Mouse (Mus musculus): ENCODE results near the gene Cdk2.
A peak's percentile ranks its signal among the peaks of the same experiment; 100 is the strongest.

DNA sequence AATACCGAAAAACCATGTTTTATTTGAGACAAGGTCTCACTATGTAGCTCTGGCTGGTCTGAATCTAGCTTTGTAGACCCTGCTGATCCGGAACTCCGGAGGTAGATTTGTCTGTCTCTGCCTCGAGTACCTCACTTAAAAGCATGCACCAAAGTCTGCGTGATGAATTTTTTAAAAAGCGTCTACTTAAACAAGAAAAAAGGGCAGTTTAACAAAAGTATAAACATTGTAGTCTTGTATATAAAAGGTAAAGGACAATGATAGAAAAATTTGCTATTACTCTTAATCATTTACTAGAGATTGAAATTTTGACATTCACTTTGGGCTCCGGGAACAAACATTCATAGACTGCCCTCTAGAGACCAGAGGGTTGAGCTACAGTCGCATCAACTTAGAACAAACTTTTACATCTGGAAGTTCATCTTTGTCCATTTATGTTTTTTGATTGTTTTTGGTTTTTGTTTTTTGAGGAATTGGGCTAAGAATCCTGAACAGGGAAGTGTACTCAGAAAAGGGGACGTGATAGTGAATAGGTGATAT is 30.3 kb downstream of the Cdk2 start:
- TF ChIP-seq CTCF (IDR thresholded peaks at IDR 0.05; ENCODE audit: extremely low read depth, insufficient read depth, low read length) = peak; percentile 45; the same call in 1 of the 2 replicates
- TF ChIP-seq POLR2A (IDR thresholded peaks at IDR 0.05; ENCODE audit: extremely low read depth, insufficient read depth, low read length) = no peak

Measured in cortical plate, adult 2 months (tissue).